Mouse (Mus musculus) layer of hippocampus, adult 9-11 months (tissue): ENCODE measurements around the gene Slc13a1.

Experiments
- DNase-seq: peaks from one replicate; pipeline ENCODE4 v3.0.0; 2022

The Slc13a1 gene

GRCm38 (mm10) chr6:24072804-24073203 lies 95.1 kb downstream of the Slc13a1 start:
- DNase-seq, result no peak

GRCm38 (mm10) chr6:24059754-24060153 lies 108.1 kb downstream of the Slc13a1 start:
- no peak for DNase-seq

- no peak for DNase-seq
Measured at GRCm38 (mm10) chr6:24055086-24055485, 112.8 kb downstream of the Slc13a1 start.

GRCm38 (mm10) chr6:24054086-24054710 lies 113.7 kb downstream of the Slc13a1 start:
- no peak for DNase-seq

- DNase-seq, result peak; percentile 4
Measured at GRCm38 (mm10) chr6:24047014-24047770, 120.7 kb downstream of the Slc13a1 start.

GRCm38 (mm10) chr6:24043496-24043895 lies 124.4 kb downstream of the Slc13a1 start:
- DNase-seq, result no peak
